Mouse (Mus musculus) intestine, postnatal 0 days (tissue): ENCODE data around the gene Dock2. TPM values are rescaled to one million over a fixed set of nuclear protein-coding genes. Genes with fewer than 3 reads are reported as not detected.

Experiments
- ATAC-seq: fragments of 200-750 bp; cut with Nextera tagmentation; 2 replicates; pipeline ENCODE4 v1.8.0; 2017; ENCODE audit warnings: mild to moderate bottlenecking, moderate TSS enrichment, moderate library complexity
- H3K27ac ChIP-seq: fragments of 300-500 bp; sonication (generic); 2 replicates; pipeline ENCODE4 v1.5.1; 2014; ENCODE audit warnings: mild to moderate bottlenecking, low read depth, low read length, moderate library complexity
- H3K27me3 ChIP-seq: fragments of 300-500 bp; sonication (generic); replicated peaks from 2 replicates; pipeline ENCODE4 v1.6.1; 2014; ENCODE audit warnings: low read length, mixed read lengths; ENCODE audit not compliant: control insufficient read depth, insufficient read depth
- H3K36me3 ChIP-seq: fragments of 300-500 bp; sonication (generic); 2 replicates; pipeline ENCODE4 v1.6.1; 2014; ENCODE audit warnings: mild to moderate bottlenecking, moderate library complexity; ENCODE audit not compliant: control insufficient read depth, insufficient read depth
- H3K4me1 ChIP-seq: fragments of 300-500 bp; sonication (generic); replicated peaks from 2 replicates; pipeline ENCODE4 v1.6.1; 2014; ENCODE audit warnings: antibody characterized with exemption, low read length, mixed read lengths; ENCODE audit not compliant: control insufficient read depth, insufficient read depth
- H3K4me2 ChIP-seq: fragments of 300-500 bp; sonication (generic); replicated peaks from 2 replicates; pipeline ENCODE4 v1.6.1; 2014; ENCODE audit warnings: low read depth, mild to moderate bottlenecking, moderate library complexity
- H3K4me3 ChIP-seq: fragments of 300-500 bp; sonication (generic); 2 replicates; pipeline ENCODE4 v1.5.1; 2014; ENCODE audit warnings: low read depth, low read length
- H3K9ac ChIP-seq: fragments of 300-500 bp; sonication (generic); 2 replicates; pipeline ENCODE4 v1.6.1; 2014; ENCODE audit warnings: mild to moderate bottlenecking, low read depth, low read length
- H3K9me3 ChIP-seq: fragments of 300-500 bp; sonication (generic); 2 replicates; pipeline ENCODE4 v1.6.1; 2016; ENCODE audit warnings: mixed run types; ENCODE audit not compliant: control insufficient read depth
- CTCF ChIP-seq: sonication (generic); IDR thresholded peaks from 2 replicates; pipeline ENCODE4 v1.5.1; 2016; ENCODE audit warnings: low read depth, mild to moderate bottlenecking, control low read depth, antibody characterized with exemption, moderate library complexity
- WGBS: fragments of 180-500 bp; shearing (Covaris S2); extraction: QIAGEN DNeasy Blood & Tissue Kit; methylation state at CpG from one replicate; pipeline ENCODE4 v1.1.7; 2014; 5-methylcytosine and 5-hydroxymethylcytosine counted together
- polyA plus RNA-seq: library from polyadenylated mRNA; unstranded; fragments of >200 nt; fragmentation: Nextera tagmentation; extraction: Ambion mirVana; gene quantifications from 2 replicates; pipeline ENCODE4 v1.2.1, GENCODE M21; 2015

The Dock2 gene
- polyA plus RNA-seq, 1 experiment from 2014 or later: 0.60 TPM

DNA sequence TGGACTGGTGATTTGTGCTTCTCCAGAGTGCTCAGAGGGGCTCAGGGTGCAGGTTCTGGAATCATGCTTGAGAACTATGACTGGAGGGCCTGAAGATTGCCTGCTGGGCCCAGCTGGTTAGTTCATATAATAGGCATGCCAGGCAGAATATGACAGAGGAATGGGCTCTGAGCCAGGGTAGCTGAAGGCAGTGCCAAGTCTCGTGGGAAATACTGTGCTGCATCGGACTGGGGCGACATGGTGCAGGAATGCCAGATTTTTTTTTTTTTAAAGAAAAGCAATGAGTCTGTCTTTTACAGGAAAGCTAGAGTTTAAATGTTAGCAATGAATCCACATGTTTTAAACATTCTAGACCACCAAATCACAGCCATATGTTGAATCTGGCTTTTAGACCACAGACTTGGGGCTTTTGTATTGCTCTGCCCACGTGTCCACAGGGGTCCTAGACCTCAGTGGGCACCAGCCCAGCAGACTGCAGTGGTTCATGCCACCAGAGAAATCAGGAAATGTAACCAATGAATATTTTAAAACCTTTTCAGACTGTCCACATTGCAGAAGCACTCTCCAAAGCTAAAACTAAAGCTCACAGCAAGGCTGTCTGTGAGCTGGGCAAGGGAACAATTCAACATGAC, 435.3 kb downstream of the Dock2 start:
- no peaks in the 10 kb centered on the region for H3K36me3 ChIP-seq
- no peak for TF ChIP-seq CTCF
- no peak overlapping the region for H3K4me3 ChIP-seq
- 54% methylated on average over 4 of the region's 4 CpGs for WGBS
- no peak overlapping the region for H3K9ac ChIP-seq
- H3K4me2 ChIP-seq: no peak overlapping the region
- no peak overlapping the region for H3K27ac ChIP-seq
- no peaks in the 10 kb centered on the region for H3K27me3 ChIP-seq
- ATAC-seq: no peak
- no peaks in the 10 kb centered on the region for H3K4me1 ChIP-seq
- H3K9me3 ChIP-seq: no peaks in the 10 kb centered on the region

DNA sequence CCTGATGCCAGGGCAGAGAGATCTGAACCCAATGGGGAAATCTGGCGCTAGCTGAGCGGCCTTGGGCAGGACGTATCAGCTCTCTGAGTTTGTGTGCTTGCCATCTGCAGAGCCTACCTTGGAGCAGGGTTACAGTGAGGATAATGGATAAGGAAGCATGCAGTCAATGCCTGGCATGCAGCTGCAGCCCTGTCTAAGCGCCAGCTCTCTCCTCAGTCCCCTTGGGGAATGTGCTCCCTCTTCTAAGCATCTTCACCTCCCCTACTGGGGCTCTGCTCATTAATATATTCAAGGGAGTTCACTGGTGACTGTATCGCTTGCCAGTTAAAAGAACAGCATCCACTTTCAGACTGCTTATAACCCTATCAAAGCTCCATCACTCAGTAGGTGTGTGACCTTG, 439.4 kb downstream of the Dock2 start:
- Histone ChIP-seq H3K36me3 (no peaks in the 10 kb centered on the region), H3K4me2 (no peak overlapping the region), H3K9ac (no peak overlapping the region), H3K9me3 (no peaks in the 10 kb centered on the region), H3K4me1 (no peaks in the 10 kb centered on the region), H3K27ac (no peak overlapping the region), H3K4me3 (no peak overlapping the region), H3K27me3 (no peaks in the 10 kb centered on the region)
- WGBS: 75% methylated on average over 5 of the region's 5 CpGs
- no peak for ATAC-seq
- no peak for TF ChIP-seq CTCF

DNA sequence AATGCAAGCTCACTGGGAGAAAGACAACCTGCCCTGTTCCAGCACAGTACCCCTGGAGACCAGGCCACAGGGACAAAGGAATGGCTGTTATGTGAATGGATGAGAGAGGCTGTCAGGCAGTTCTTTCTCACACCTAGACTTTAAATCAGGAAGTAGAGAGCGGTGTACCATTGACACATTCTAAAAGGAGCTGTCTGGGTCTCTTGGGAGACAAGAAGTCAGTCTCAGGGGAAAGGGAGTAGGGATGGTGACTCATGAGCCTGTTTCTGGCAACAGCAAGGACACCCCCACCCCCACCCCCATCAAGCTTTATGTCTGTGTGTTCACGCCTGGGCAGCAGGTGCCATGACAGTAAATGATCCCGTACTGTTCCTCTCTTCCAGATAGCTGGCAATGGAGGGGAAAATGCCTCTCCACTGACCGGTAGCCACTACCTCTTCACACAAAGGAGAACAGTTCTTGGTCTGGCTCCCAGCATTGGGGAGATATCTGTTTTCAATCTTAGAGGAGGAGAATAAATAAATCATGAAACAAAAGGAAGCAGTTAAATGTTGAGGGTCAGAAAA, 439.9 kb downstream of the Dock2 start:
- Histone ChIP-seq H3K9ac (no peak overlapping the region), H3K36me3 (no peaks in the 10 kb centered on the region), H3K27me3 (no peaks in the 10 kb centered on the region), H3K4me2 (no peak overlapping the region), H3K9me3 (no peaks in the 10 kb centered on the region), H3K4me1 (no peaks in the 10 kb centered on the region), H3K4me3 (no peak overlapping the region), H3K27ac (no peak overlapping the region)
- WGBS: 72% methylated on average over 4 of the region's 4 CpGs
- no peak for TF ChIP-seq CTCF
- ATAC-seq: no peak

DNA sequence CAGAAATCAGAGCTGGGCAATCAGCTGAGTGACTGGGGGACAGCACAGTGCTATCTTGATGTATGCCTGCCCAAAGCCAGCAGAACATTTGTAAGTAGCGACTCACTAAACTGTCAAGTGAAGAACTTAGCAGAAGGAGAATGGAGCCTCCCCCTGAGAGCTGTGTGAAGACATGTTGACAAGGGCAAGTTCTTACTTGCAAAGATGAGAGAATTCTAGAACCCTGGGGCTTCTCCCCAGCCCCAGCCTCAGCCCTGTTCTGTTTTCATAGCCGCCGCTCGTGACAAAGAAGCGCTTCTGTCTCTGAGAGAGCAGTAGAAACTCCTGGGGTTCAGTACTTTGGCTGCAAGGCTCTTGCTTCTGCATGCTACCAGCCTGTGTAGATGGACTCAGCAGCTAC, 444.0 kb downstream of the Dock2 start:
- WGBS: 81% methylated on average over 5 of the region's 5 CpGs
- ATAC-seq: no peak
- Histone ChIP-seq H3K4me3 (no peak overlapping the region), H3K27me3 (no peaks in the 10 kb centered on the region), H3K4me1 (no peaks in the 10 kb centered on the region), H3K9ac (no peak overlapping the region), H3K9me3 (no peaks in the 10 kb centered on the region), H3K36me3 (no peaks in the 10 kb centered on the region), H3K4me2 (no peak overlapping the region), H3K27ac (no peak overlapping the region)
- TF ChIP-seq CTCF: no peak

DNA sequence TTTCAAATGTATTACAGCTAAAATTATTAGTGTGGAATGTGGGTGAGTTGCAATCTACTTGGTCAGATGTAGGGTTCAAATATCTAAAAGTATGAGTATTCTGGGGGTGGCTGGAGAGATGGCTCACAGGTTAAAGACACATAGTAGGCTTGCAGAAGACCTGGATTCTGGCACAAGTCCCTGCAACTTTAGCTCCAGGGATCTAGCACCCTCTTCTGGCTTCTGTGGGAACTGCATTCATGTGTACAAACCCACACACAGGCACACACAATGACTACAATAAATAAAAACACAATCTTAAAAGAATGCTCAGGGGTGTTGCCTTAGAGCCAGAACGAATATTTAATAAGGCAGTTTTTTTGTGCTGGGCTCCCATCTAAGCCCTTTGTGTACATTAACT, 445.8 kb downstream of the Dock2 start:
- Histone ChIP-seq H3K4me2 (no peak overlapping the region), H3K27me3 (no peaks in the 10 kb centered on the region), H3K9me3 (no peaks in the 10 kb centered on the region), H3K27ac (no peak overlapping the region), H3K4me3 (no peak overlapping the region), H3K36me3 (no peaks in the 10 kb centered on the region), H3K9ac (no peak overlapping the region), H3K4me1 (no peaks in the 10 kb centered on the region)
- TF ChIP-seq CTCF: peak; percentile 37
- WGBS: 54% methylated on average over 1 of the region's 1 CpGs
- no peak for ATAC-seq

DNA sequence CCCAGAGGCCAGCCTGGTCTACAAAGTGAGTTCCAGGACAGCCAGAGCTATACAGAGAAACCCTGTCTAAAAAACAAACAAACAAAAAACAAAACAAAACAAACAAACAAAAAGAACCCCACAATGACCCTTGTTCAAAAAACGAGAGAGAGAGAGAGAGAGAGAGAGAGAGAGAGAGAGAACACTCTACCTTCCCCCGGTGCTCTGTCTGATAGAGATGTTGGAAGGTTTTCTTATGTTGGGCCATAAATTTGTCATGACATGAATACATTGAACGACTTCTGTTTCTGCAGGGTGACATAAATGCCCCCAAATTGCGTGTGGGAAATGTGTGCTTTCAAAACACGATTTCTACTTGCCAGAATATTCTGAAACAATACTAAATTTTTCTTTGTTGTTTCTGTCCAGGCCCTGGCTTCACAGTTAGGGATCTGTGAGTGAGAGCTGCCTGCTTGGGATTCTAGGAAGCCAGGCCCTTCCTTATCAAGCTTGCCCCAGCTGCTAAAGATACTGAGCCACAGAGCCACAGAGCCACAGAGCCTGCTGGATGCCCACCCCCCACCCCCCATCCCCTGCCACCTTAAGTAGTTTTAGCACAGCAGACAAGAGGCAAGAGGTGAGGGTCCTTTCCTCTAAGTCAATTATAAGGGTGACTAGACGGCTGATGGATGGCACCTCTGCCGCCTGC, 451.2 kb downstream of the Dock2 start:
- Histone ChIP-seq H3K9ac (no peak overlapping the region), H3K4me2 (no peak overlapping the region), H3K9me3 (no peaks in the 10 kb centered on the region), H3K27ac (no peak overlapping the region), H3K27me3 (no peaks in the 10 kb centered on the region), H3K4me3 (no peak overlapping the region), H3K36me3 (no peaks in the 10 kb centered on the region), H3K4me1 (no peaks in the 10 kb centered on the region)
- WGBS: 60% methylated on average over 7 of the region's 7 CpGs
- ATAC-seq: no peak
- TF ChIP-seq CTCF: no peak
